Mouse (Mus musculus) 3T3-L1 (cell line): ENCODE data around the gene Gcm2.

Source experiments
- DNase-seq: peaks from one replicate; pipeline ENCODE4 v3.0.0-alpha.2; 2015; ENCODE audit warnings: low read depth, low spot score

Gcm2 gene

GRCm38 (mm10) chr13:41079859-41080258, 31.0 kb downstream of the Gcm2 start:
- no peak for DNase-seq

GRCm38 (mm10) chr13:41079421-41079780, 31.4 kb downstream of the Gcm2 start, which contains the start of gene Mak:
Gene Mak (minus strand): TSS chr13:41079706.
- no peak for DNase-seq

- no peak for DNase-seq
These were observed 32.0 kb downstream of the Gcm2 start for GRCm38 (mm10) chr13:41078690-41079420.

GRCm38 (mm10) chr13:41077921-41078320, 32.9 kb downstream of the Gcm2 start:
- DNase-seq = no peak

DNA sequence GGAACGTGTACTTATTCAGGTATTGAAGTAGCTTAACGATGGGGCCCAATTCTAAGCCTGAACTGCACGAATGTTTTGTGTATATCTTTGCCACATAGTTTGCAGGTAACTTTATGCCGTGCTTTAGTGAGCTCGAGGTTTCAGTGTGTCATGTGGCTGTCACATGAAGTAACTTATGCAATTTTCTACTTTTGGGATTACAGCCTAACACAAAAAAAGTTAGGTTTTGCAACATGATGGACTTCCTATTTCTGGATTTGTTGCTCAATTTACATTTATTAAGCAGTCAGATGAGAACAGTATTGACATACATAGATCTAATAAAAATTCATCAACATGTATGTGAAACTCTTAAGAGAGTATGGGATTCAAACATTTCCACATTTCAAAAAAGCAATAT, 37.0 kb downstream of the Gcm2 start:
- DNase-seq = no peak

DNA sequence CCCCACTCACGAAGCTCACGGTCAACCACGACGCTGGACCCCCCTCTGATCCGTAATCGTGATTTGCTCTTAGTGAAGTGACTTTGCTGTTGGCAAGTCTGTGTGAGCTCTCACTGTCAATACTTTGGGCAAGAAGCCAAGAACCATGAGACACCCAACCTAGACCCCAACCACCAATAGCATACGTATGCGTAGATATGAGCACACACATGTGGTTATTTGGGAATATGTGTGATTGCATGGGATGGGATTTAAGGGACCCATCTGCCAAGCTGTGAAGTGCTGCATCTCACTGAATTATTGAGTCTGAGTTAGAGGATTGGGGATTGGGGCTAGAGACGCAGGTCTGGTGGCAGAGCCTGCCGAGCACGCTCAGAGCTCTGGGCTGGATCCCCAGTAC, 39.2 kb downstream of the Gcm2 start:
- no peak for DNase-seq

DNA sequence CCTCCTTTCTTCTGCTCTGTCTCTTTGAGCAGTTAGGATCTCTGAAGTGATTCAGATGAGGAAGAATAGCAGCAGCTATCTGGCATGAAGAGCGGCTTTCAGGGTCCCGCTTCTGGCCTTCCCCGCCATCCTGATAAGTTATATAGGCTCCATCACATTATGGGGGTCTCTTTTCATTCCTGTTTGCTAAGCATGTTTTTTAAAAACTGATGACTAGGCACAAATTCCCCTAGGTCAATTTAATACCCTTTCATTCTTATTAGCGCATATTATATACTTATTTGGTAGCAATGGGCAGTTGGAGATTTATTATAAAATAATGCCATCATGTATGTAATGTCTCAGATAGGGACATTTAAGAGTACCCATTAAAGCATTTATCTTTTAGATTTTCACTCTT, 43.2 kb downstream of the Gcm2 start:
- no peak for DNase-seq

- no peak for DNase-seq
These were observed 58.9 kb downstream of the Gcm2 start for GRCm38 (mm10) chr13:41051965-41052364.
